Mouse (Mus musculus) thymus, adult 2 months (tissue): ENCODE results near the gene Tmem248.

Experiments used
- CTCF ChIP-seq: fragments of 200-500 bp; IDR thresholded peaks from 2 replicates; pipeline ENCODE4 v1.5.1; 2012; ENCODE audit warnings: mild to moderate bottlenecking, control low read depth, low read length, moderate library complexity, borderline replicate concordance; ENCODE audit not compliant: control insufficient read depth, poor library complexity, insufficient read depth; ENCODE audit errors: extremely low read depth
- POLR2A ChIP-seq: fragments of 200-500 bp; IDR thresholded peaks from 2 replicates; pipeline ENCODE4 v1.6.1; 2012; ENCODE audit warnings: mild to moderate bottlenecking, low read length, control low read depth, moderate library complexity; ENCODE audit not compliant: control insufficient read depth, poor library complexity, insufficient read depth; ENCODE audit errors: extremely low read depth

DNA sequence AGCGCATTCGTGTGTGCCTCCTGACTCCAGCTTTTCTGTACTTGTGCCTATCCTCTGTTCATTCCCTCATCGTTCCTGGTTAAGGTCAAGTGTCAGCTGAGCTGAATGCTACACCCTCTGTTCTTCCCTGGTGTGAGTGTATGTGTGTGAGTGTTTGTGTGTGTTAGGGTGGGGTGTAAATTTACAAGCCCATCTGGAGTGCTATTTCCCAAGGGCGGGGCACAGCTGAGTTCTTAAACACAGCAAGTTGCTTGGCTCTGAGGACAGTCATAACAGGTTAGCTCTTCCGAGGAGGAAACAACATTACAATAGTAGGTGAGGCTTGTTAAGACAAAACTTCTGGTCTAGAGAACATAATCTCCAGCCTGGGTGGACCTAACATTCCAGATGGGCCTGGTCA, 1.5 kb downstream of the Tmem248 start:
- TF ChIP-seq CTCF (no peak), POLR2A (no peak)
